In the genomic region with DNA sequence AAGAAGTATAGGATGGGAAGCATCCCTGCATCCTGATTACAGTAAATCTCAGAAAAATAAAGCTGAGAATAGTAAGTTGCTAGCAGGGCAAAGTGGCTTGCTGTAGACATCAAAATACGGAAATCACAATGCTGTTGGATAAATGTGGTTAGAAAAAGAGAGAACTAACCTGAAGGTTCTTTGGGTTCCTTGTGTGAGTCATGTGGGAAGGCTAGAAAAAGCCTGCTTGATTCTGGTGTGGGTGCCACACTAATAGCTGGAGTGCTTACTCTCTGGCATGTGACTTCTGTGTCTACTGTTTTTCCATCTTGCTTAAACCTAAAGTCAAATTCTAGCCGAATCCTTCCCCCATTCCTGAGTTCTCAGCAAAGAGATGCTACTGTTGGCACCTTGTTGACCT, we compare ENCODE assay signal across 23 mouse cellular contexts. TPM values are rescaled to one million over a fixed set of nuclear protein-coding genes. Genes with fewer than 3 reads are reported as not detected.
A peak's percentile ranks its signal among the peaks of the same experiment; 100 is the strongest.
DNase-seq lines count a peak whose midpoint lies in the region; ATAC-seq and TF ChIP-seq lines count a peak whose summit lies in the region.
"Had no signal": no experiment of that assay in that cellular context is flagged by ENCODE, and none has a peak within 500 bp of the region (broad histone marks: within the 10 kb centered on the region; RNA-seq: fewer than 3 reads in every experiment).

No protein-coding gene starts in this region.

- TF ChIP-seq CTCF in bone marrow macrophage, adult 2 months (IDR thresholded peaks at IDR 0.05; ENCODE audit: low read depth, low read length) = no peak

- ATAC-seq in hematopoietic stem cell, adult 5-6 weeks (replicated peaks in 1 of 2; ENCODE audit: insufficient read depth in 1 of 2, low FRiP score in 2 of 2, low TSS enrichment in 1 of 2, low read depth in 1 of 2, poor library complexity in 2 of 2, severe bottlenecking in 2 of 2) = peak; percentile 31 to 54; a peak in 2 of 4 replicates
- peak; percentile 69 for ATAC-seq in megakaryocyte progenitor cell, adult 5-6 weeks (replicated peaks; ENCODE audit: poor library complexity)
- ATAC-seq: forebrain, embryonic 15.5 days had no signal

- peaks cover 27% of the 10 kb centered on the region for H3K4me1 ChIP-seq in bone marrow macrophage, adult 2 months (ENCODE audit: control insufficient read depth, insufficient read depth, low read length)
- H3K4me1 ChIP-seq: embryonic facial prominence, embryonic 12.5 days; embryonic facial prominence, embryonic 15.5 days; heart, embryonic 10.5 days; heart, embryonic 13.5 days; hindbrain, embryonic 12.5 days had no signal

- TF ChIP-seq POLR2A in bone marrow macrophage, adult 2 months (IDR thresholded peaks at IDR 0.05; ENCODE audit: borderline replicate concordance, low read depth, low read length) = no peak

- H3K27ac ChIP-seq in bone marrow macrophage, adult 2 months (ENCODE audit: insufficient read depth, low read depth, low read length) = peak overlapping the region; percentile 78
- H3K27ac ChIP-seq: embryonic facial prominence, embryonic 12.5 days; embryonic facial prominence, embryonic 15.5 days; forebrain, embryonic 15.5 days; heart, adult 2 months; heart, embryonic 10.5 days; heart, embryonic 13.5 days; hindbrain, embryonic 12.5 days; hindbrain, embryonic 15.5 days had no signal

- H3K4me3 ChIP-seq in bone marrow macrophage, adult 2 months (ENCODE audit: insufficient read depth, low read length) = no peak overlapping the region
- H3K4me3 ChIP-seq: embryonic facial prominence, embryonic 12.5 days; embryonic facial prominence, embryonic 15.5 days; forebrain, embryonic 15.5 days; heart, adult 2 months; heart, embryonic 10.5 days; heart, embryonic 13.5 days; hindbrain, embryonic 12.5 days; hindbrain, embryonic 15.5 days had no signal

- DNase-seq in thymus, postnatal 36 days = no peak
- no peak for DNase-seq in B cell, adult 2 months
- DNase-seq in testis, postnatal 10 days (ENCODE audit: low spot score) = no peak
- DNase-seq: adrenal gland, adult 8-10 months; adrenal gland, postnatal 25 days; cerebellum, adult 18-20 months; cerebellum, adult 9-10 months; gastrocnemius, postnatal 25 days; heart, adult 2 months; heart, postnatal 14 days; heart, postnatal 4 days had no signal

RNA-seq across cellular contexts. Expression of gene Dscam, which starts 37.7 kb away (rescaled TPM):
- not detected in 2 replicates for polyA plus RNA-seq in bone marrow macrophage, adult 2 months (2012; ENCODE audit: insufficient read depth, insufficient read length, missing spikeins)
- total RNA-seq in hematopoietic stem cell, adult 5-6 weeks (2017) = 0.25 and 1.2 TPM in 2 replicates
- total RNA-seq in megakaryocyte progenitor cell, adult 5-6 weeks (2015) = 0.15 TPM in 1 of 2 replicates, not detected in the other
- 0.07 TPM in 1 of 2 replicates, not detected in the other for total RNA-seq in megakaryocyte progenitor cell, adult 5-6 weeks (2017)
- total RNA-seq: gastrocnemius, postnatal 25 days; heart, adult 2 months; MEL had no signal
- polyA plus RNA-seq: heart, embryonic 13.5 days; heart, embryonic 16.5 days had no signal
